Mouse (Mus musculus) left cerebral cortex, postnatal 25 days (tissue): Measurements from ENCODE around the gene Adamts4. TPM values are rescaled to one million over a fixed set of nuclear protein-coding genes. Genes with fewer than 3 reads are reported as not detected.

Source experiments
- DNase-seq, 2 experiments: peaks; one replicate each; pipeline ENCODE4 v3.0.0; 2022; ENCODE audit warnings: low spot score in 2 of 2, mixed read lengths in 1 of 2
- intact Hi-C: fragments of 180-260 bp; cut with DNase I; formaldehyde crosslinking; loops from one replicate; pipeline ENCODE4 v1.15.1; 2025
- total RNA-seq, 2 experiments: library from RNA; stranded (reverse); gene quantifications; 2 replicates each; pipeline ENCODE4 v1.2.3; 2021

Adamts4 gene
- 10 to 100 TPM; 10.9 to 12.8 TPM for total RNA-seq

DNA sequence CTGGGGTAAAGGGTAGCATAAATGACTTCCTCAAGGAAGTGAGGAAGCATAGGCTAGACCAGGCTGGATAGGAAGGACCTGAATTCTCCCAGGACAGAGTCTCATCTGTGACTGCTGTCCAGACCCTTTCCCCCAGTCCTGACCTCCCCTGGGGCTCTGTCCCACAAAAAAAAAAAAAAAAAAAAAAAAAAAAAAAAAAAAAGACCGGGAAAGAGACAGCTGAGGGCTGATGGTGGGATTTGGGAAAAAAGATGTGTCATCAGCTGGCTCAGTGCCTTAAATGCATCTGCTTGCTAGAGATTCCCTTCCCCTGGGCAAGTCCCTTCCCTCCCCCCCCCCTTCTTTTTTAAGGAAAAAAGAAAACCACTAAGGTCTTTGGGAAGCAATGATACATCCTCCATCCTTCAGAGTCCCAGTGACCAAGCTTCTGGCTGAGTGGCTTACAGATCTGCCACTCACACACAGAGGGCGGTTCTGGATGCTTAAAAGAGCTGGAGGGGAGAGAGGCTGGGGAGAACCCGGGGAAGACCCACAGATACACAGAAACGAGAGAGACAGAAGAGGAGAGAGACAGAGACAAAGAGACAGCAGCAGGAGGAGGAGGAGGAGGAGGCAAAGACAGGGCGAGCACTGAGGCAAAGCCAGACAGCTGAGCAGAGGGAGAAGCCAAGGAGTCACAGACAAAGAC is at the start of gene Adamts4:
Adamts4 (plus strand) TSS at position 509 of the 688 bp plus-strand sequence.
- DNase-seq, result peak; percentile 50 to 64
- intact Hi-C loops, result loop anchor here (10.0 kb wide), 1 partner anchor 355 kb away; no protein-coding TSS in a partner anchor

DNA sequence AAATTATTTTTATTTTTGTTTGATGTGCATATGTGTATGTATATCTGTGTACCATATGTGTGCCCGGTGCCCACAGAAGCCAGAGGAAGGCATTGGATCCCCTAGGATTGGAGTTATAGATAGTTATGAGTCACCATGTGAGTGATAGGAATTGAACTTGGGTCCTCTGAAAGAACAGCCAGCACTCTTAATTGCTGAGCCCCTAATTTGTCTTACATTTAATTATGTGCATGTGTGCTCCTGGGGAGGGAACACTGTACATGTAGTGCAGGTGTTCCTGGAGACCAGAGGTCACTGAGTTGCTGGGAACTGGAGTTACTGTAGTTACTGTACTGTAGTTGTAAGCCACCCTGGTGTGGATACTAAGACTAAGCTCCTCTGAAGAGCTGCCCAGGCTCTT is 49.5 kb upstream of the Adamts4 start:
- intact Hi-C loops, result no loop called here
- no peak for DNase-seq

DNA sequence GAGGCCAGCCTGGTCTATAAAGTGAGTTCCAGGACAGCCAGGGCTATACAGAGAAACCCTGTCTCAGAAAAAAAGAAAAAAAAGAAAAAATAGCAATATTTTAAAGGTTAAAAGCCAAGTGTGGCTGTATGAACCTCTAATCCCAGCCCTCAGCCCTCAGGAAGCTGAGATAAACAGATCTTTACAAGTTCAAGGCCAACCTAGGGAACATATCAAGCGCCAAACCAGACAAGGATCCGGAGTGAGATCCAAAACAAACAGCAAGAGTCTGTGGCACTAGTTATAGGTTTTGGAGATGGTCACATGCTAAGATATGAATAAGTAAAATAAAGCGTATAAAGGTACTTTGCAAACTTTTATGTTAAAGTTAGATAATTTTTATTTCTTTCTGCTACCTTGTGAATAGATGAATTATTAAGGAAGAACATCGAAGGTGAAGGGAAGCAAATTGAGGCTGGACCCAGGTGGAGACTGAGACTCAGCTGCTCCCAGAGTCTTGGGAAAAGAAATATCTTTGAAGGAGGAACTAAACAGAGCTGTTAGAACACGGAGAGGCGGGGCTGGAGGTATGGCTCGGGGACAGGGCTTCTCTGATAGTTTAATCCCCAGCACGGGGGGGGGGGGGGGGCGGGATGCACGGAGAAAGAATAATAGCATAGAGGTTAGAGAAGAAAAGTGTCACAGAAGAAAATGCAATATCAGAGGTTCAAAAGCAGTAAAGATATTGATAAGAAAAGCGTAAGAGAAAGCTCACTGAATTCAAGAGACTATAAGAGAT is 46.6 kb upstream of the Adamts4 start:
- intact Hi-C loops, result no loop called here
- no peak for DNase-seq

DNA sequence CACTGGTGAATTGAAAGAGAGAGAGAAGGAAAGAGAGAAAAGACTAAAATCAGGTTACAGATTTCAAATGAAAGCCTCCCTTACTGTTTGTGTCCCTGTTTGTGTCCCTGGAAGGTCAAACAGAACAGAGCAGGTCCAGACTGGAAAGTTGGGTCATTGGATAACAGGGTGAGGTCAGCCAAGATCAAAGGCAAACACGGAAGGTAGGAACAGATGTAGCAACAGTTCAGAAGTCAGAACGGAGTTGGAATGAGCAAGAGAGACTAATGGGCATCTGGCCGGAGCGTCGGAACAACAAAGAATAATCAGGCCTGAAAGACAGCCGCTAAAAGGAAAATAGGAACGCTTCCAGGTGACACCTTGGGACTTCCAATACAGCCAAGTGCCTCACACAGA is 46.0 kb upstream of the Adamts4 start:
- no peak for DNase-seq
- intact Hi-C loops, result no loop called here

DNA sequence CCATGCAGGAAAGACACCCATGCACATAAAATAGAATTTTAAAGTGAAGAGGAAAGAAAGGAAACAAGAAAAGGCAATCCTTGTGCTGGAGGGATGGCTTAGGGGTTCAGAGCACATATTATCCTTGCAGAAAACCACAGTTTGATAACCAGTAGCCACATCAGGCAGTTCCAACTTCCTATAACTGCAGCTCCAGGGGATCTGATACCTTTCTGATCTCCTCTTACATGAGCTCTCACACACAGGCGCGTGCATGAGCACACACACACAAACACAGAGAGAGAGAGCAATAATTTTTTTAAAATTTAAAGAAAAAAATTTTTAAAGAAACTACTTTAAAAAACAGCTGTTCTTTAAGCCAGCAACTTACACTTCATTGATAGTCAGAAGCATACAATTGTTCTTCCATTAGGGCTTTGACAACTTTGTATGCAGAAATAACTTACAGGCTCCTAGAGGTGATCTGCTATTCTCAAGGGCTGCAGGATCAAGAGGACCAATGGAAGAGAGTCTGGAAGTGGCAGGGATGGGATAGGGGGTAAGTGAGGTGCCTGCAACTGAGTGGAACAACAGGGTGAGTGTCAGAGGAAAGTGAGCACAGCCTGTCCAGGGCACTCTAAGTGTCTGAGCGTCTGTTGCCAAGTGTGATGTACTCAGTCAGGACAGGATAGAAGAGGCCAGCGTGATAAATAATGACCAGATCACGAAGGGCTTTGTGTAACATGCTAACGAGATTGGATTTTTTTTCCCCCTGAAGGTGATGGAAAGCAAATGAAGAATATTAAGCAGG is 44.3 kb upstream of the Adamts4 start:
- DNase-seq, result no peak
- intact Hi-C loops, result no loop called here

DNA sequence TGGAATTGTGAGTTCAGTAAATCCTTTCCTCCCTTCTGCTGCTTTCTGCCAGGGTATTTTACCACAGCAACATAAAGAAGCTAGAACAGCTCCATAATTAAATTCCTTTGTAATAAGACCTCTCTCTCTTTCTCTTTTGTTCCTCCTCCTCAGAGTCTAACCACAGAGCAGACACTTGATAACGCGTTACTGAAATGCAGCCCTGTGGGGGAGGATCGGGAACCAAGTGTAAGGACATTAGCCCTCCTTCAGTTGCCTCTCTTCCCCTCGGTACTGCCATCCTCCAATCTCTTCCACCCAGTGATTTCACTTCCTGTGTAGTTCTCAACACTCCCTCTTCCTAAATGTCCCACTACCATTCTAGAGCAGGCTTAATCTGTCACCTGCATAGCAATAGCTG is 40.8 kb upstream of the Adamts4 start:
- DNase-seq, result no peak
- intact Hi-C loops, result no loop called here

DNA sequence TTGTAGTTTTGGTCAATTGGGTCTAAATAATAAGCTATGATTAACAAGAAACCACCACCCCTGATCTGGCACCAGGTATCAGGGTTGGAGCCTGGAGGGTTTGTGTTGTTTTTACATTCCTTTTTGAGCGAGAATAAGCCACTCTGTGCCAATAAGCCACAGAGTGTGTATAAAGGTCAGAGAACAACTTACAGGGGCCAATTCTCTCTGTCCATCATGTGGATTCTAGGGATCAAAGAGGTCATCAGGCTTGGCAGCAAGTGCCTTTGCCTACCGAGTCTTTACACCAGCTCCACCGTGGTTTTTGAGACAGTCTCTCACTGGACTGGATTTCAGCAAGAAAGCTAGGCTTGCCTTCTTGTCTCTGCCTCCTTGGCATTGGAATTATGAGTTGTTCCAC is 37.4 kb upstream of the Adamts4 start:
- intact Hi-C loops, result no loop called here
- no peak for DNase-seq

DNA sequence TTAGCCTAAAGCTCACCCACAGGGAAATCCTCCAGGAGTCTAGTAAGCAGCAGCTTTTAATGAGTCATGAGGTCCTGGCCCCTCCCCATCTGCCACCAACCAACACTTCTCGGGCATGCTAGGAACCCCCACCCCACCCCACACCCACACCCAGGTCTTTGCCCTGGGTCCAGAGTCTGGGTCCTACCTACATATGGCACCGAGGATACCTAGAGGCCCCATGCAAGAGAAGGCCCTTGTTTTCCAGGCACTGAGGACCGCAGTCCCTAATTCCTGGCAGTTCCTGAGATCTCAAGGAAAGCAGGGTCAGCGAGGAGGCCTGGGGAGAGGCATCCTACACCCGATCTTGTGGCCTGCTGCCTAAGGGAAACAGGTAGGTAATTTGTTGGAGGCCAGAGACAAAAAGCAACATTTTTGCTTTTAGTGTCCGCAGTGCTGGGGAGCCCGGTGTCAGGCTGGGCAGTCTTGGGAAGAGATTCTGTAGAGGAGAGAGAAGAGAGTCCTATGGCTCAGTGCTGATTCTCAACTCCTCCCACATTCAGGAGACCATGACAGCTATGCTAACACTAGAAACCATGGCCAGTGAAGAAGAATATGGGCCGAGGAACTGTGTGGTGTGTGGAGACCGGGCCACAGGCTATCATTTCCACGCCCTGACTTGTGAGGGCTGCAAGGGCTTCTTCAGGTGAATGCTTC is 36.3 kb upstream of the Adamts4 start, which contains the start of gene Nr1i3:
Nr1i3 (plus strand) TSS at position 170 of the 696 bp plus-strand sequence.
- intact Hi-C loops, result no loop called here
- no peak for DNase-seq

DNA sequence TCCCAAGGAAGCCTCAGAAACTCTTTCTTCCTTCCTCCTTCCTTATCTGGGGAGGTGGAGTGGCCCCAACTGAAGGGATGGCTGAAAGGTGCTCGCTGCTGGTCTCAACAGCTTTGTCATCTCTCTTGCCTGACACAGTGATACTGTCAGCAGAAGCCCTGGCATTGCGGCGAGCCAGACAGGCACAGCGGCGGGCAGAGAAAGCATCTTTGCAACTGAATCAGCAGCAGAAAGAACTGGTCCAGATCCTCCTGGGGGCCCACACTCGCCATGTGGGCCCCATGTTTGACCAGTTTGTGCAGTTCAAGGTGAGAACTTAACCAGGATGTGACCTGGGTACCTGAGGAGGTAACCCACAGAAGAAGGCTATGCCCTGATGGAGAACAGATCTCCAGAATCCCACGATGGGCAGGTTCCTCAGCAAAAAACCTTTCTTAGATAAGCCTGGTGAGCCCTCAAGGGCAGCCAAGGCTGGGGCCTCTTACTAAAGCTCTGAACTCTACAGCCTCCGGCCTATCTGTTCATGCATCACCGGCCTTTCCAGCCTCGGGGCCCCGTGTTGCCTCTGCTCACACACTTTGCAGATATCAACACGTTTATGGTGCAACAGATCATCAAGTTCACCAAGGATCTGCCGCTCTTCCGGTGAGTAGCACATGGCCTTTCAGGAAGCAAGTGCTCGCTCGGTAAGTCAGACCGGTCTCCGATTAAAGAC is 33.8 kb upstream of the Adamts4 start:
- DNase-seq, result no peak
- intact Hi-C loops, result no loop called here

DNA sequence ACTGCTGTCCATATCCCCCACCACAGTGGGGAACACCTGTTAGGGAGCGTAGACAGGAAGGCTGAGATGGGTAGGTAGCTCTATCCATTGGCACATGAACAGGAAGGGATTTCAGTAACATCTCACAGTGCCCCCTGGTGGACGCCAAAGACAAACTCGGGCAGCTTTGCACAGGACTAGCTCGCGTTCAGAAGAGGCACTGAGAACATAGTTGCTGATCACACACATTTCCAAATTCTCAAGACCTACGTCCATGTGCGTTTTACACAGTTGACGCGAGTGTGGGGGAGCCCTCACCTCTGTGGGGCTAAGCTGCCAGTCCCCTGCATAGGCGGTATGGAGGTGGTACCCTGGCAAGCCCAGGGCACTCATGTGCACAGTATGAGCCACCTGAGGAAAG is 29.4 kb upstream of the Adamts4 start:
- intact Hi-C loops, result loop anchor here (1.0 to 5.0 kb wide), 4 partner anchors 56 to 110 kb away; partner anchors contain the start of gene Dedd
- peak; percentile 89 to 94 for DNase-seq

DNA sequence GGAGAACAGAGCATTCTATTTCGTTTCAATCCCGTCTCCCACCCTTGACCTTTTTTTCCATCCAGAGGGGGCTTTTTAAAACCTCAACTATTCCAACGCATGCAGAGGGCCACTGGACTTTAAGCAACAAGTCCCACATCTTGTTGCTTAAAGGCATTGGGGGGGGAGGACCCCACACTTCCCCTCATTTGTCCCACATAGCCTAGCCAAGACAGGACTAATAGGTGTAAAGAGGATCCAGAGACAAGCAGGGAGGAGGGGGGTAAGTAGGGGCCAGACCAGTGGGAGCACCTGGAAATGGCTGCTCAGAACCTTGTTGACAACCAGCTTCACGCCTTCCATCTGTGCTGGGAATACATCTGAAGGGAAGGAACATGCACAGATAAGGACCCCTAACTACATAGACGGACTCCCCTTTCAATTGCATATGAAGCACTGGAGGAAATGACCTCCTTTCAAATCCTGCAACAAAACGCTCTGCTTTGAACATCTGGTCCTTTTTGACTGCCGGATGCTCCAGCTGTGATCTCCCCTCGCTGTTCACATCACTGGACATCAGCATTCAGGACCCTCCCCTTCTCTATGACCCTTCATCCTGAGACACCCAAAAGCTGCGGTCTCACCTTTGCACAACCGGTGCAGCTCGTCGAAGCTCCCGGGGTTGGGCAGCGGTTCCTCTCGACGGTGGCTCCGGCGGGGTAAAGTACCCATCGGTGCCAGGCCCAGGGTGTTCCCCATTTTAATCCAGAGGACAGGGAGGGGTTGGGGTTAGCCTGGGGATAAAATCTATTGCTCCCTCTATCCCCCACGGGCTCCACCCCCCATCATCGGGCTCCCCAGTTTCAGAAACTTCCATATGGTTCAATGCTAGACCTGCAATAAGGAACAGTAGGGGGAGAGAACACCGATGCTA is 28.7 kb upstream of the Adamts4 start:
- intact Hi-C loops, result loop anchor here (1.0 to 5.0 kb wide), 6 partner anchors 26 to 111 kb away; partner anchors contain the start of genes Dedd, Mpz and Sdhc
- DNase-seq, result peak; percentile 23 to 26

DNA sequence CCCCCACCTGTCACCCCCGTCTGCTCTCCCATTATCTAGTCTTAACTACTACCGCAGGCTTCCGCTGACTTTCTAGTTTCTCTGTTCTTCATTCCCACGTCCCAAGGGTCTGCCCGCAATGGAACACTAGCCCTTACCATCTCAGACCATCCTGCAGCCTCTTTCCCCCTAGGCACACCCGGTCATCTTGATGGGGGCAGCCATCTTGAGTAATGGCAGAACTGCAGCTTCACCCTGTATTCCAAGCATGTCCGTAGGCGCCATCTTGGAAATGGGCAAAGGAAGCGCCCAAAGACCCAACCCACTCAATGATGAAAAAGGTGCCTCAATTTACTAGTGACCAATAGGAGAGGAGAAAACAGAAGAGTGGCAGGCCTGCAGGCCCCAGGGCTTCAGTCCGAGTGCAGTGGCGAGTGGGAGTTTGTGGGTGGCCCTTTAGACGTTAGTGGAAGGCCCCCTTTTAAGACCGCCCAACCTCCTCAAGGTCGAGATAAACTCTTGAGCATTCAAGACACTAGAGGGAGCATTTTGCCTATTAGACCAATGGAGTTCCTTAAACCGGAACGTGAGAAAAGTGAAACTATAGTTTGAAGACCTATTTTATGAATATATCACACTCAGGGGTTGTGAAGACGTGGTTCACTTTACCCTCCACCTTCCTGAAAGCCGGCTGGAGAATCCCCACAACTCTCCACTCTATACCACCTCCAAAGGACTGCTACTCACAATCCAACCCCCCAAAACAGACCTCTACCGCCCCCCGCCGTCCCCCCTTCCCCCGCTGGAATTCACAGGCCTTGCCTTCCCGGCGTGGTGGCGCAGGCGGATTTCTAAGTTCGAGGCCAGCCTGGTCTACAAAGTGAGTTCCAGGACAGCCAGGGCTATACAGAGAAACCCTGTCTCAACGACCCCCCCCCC is 27.7 kb upstream of the Adamts4 start, which contains the start of gene Tomm40l:
Tomm40l (minus strand) TSS at position 277 of the 918 bp plus-strand sequence.
- intact Hi-C loops, result loop anchor here (1.0 to 5.0 kb wide), 3 partner anchors 25 to 105 kb away; partner anchors contain the start of genes Dedd, Mpz and Sdhc
- peak; percentile 93 to 99 for DNase-seq

DNA sequence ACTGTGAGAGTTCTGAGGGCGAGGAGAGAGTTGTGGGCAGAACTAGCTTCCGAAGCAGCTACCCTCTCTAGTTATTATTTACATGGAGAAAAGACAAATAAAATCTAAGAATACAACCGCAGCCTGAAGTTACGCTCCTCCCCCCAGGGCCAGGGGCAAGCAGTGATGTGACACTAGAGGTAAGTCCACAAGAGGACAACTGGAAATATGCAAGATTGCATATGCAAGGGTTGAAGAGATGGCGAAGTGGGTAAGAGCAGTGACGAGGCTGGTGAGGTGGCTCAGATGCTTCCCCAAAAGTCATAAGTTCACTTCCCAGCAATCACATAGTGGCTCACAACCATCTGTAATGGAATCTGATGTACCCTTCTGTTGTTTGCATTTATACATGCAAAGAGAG is 27.1 kb upstream of the Adamts4 start:
- no peak for DNase-seq
- intact Hi-C loops, result loop anchor here (5.0 kb wide), 1 partner anchor 104 kb away; the partner anchor contains the start of gene Dedd

DNA sequence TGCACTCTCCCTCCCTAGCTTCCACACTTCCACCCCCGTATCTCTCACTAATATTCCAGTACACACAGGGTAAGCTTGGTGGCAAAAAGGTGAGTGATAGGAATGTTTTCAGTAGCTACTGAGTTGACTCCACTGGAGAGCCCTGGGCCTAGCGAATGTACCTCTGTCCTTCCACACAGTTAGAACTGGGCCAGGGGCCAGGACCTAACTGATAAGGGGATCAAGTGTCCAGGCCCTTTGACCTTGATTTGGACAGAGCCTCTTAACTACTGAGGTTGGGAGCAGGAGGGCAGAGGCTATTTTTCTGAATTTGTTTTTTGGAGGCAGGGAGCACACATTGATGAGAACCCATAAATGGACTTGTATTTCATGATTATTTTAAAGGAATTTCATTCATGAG is 26.4 kb upstream of the Adamts4 start:
- intact Hi-C loops, result loop anchor here (5.0 kb wide), 1 partner anchor 104 kb away; the partner anchor contains the start of gene Dedd
- DNase-seq, result no peak

DNA sequence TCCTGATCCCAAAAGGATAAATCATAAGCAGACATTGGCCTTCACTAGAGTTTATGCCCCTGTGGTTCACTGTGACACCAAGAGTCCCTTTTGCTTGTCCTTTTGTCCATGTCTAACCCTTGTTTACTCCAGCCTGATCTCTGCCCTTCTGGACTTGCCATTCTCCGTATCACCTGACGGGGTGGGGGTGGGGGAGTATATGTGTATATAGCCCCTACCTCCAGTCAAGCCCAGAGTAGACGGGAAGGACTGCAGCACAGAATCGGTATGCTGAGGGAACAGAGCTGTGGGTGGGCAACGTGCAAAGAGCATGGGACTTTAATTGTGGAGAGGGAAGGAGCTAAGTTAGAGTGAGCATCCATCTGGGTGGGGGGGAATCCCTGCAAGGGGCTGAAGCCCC is 25.4 kb upstream of the Adamts4 start, which contains the start of gene Apoa2:
Apoa2 (plus strand) TSS at position 198 of the 400 bp plus-strand sequence.
- DNase-seq, result no peak
- intact Hi-C loops, result loop anchor here (5.0 kb wide), 1 partner anchor 102 kb away; the partner anchor contains the start of gene Dedd

DNA sequence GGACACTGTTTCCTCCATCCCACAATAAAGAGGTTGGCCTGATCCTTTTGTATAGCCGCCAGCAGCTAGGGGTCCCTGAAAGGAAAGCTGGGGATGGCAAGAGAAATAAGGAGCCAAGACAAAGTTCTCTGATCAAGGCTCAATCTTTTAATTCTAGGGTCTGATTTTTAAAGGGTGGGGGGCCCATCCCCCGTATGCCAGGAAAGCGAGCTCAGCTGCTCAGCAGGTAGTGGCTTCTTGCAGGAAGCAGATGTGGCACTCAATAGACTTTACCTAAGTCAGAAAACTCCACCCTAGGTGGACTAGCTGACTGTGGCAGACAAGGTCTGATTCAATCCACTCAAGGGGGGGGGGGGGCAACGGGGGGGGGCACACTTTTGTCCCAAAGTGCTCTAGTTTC is 23.4 kb upstream of the Adamts4 start:
- no peak for DNase-seq
- intact Hi-C loops, result no loop called here
